Mouse (Mus musculus) embryonic fibroblast, embryonic 13.5 days (primary cell): ENCODE measurements at regions not wholly inside any gene's neighbourhood (a gene's known extent, or its start where the extent isn't known, plus 50 kb on each side); places are given as distances from the start of the nearest gene placed in this dataset.

Experiments used
- CTCF ChIP-seq: IDR thresholded peaks from 2 replicates; pipeline ENCODE4 v1.5.1; 2011; ENCODE audit warnings: mild to moderate bottlenecking, control low read depth, low read length, moderate library complexity, borderline replicate concordance; ENCODE audit not compliant: insufficient read depth
- POLR2A ChIP-seq: IDR thresholded peaks from 2 replicates; pipeline ENCODE4 v1.6.1; 2011; ENCODE audit warnings: low read depth, mild to moderate bottlenecking, control low read depth, low read length, moderate library complexity

GRCm38 (mm10) chr4:33731837-33732236 lies 192.6 kb upstream of the Cnr1 start:
- TF ChIP-seq POLR2A (no peak), CTCF (no peak)
